Mouse (Mus musculus): ENCODE data around the gene Rbp2. TPM values are rescaled to one million over a fixed set of nuclear protein-coding genes. Genes with fewer than 3 reads are reported as not detected.

Rbp2 gene
- 1.4 and 1.9 TPM in 2 replicates for polyA plus RNA-seq (2014; fragmentation: Nextera tagmentation; extraction: Ambion mirVana)

DNA sequence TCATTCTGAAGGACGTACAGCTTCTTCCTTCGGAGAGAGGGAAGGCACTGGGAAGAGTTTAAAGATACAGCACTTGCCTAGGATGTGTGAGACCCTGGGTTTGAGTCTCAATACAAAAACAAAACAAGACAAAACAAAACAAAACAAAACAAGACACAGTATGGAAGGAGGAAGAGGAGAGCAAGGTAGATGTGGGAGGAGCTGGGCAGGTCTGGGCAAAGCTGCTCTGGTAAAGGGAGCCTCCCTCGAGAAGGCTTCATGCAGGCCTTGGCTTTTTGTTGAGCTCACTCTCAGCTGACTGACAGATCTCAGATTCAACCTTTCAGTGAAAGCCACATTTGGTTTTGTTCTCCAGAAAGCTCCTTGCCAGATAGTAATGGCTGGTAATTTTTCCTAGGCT lies at the start of gene Rbp2:
Rbp2 (plus strand) TSS at position 301 of the 400 bp plus-strand sequence.
- Histone ChIP-seq H3K9me3 (ENCODE audit: control insufficient read depth, low read length) (no peaks in the 10 kb centered on the region), H3K4me1 (ENCODE audit: control insufficient read depth, insufficient read depth, low read length) (no peaks in the 10 kb centered on the region), H3K4me3 (ENCODE audit: low read depth, low read length) (no peak within 1 kb of the TSS), H3K4me2 (ENCODE audit: low read depth, low read length) (no peak within 1 kb of the TSS), H3K9ac (replicated peaks; ENCODE audit: low read depth, low read length) (no peak within 1 kb of the TSS), H3K36me3 (ENCODE audit: control insufficient read depth, insufficient read depth, low read length) (no peaks in the 10 kb centered on the region), H3K27ac (ENCODE audit: low read depth, low read length) (no peak within 1 kb of the TSS), H3K27me3 (ENCODE audit: control insufficient read depth, insufficient read depth, low read length) (no peaks in the 10 kb centered on the region)
- no peak for ATAC-seq (ENCODE audit: low read depth)
- WGBS = 88% methylated on average over 3 of the region's 3 CpGs

DNA sequence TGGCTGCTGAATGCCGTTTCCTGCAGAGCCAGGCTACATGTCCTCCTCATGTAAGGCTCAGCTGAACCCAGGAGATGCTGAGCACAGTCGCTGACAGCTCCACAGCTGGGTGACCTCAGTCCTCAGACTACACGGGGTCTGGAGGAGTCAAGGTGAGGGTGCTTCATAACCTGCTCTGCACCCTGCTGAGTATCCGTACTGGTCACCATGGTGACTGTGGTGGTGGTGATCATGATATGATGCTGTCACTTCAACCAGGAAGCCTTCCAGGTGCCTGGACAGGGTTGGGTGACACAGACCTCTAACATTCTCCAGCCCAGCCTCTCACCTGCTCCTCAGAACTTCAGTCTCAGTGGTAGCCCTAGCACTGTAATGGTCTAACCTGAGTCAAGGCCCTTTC lies 48.1 kb upstream of the Rbp2 start:
- H3K4me3 ChIP-seq (ENCODE audit: low read depth, low read length) = no peak overlapping the region
- H3K4me2 ChIP-seq (ENCODE audit: low read depth, low read length) = no peak overlapping the region
- 92% methylated on average over 4 of the region's 4 CpGs for WGBS
- H3K9ac ChIP-seq (replicated peaks; ENCODE audit: low read depth, low read length) = no peak overlapping the region
- H3K36me3 ChIP-seq (ENCODE audit: control insufficient read depth, insufficient read depth, low read length) = no peaks in the 10 kb centered on the region
- no peak for ATAC-seq (ENCODE audit: low read depth)
- H3K27ac ChIP-seq (ENCODE audit: low read depth, low read length) = no peak overlapping the region
- 0 out of 2 replicates have a peak, but pooled peaks cover 4% of the 10 kb centered on the region for H3K4me1 ChIP-seq (ENCODE audit: control insufficient read depth, insufficient read depth, low read length)
- no peaks in the 10 kb centered on the region for H3K27me3 ChIP-seq (ENCODE audit: control insufficient read depth, insufficient read depth, low read length)
- no peaks in the 10 kb centered on the region for H3K9me3 ChIP-seq (ENCODE audit: control insufficient read depth, low read length)

GRCm38 (mm10) chr9:98439091-98439490 lies 46.8 kb upstream of the Rbp2 start:
- Histone ChIP-seq H3K4me3 (ENCODE audit: low read depth, low read length) (no peak overlapping the region), H3K4me2 (ENCODE audit: low read depth, low read length) (no peak overlapping the region), H3K9me3 (ENCODE audit: control insufficient read depth, low read length) (no peaks in the 10 kb centered on the region), H3K36me3 (ENCODE audit: control insufficient read depth, insufficient read depth, low read length) (no peaks in the 10 kb centered on the region), H3K27me3 (ENCODE audit: control insufficient read depth, insufficient read depth, low read length) (no peaks in the 10 kb centered on the region), H3K4me1 (ENCODE audit: control insufficient read depth, insufficient read depth, low read length) (no peaks in the 10 kb centered on the region), H3K27ac (ENCODE audit: low read depth, low read length) (no peak overlapping the region), H3K9ac (replicated peaks; ENCODE audit: low read depth, low read length) (no peak overlapping the region)
- 66% methylated on average over 3 of the region's 3 CpGs for WGBS
- ATAC-seq (ENCODE audit: low read depth) = no peak

DNA sequence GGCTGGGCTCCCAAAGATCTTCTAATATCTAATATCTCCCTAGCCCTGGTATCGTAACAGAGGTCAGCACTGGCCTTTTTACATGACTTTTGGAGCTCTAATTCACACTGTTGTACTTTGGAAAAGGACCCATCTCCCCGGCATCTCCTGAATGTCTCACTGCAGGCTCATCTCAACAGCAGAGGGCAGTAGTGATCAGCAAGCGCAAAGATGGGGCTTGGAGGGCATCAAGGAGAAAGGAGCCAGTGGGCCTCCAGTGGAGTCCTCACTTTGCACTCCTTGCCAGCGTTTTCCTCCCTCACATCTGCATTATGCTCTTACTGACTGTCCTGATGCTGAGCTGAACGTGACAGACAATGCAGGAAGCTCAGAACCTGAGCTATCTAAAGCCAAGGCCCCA lies 43.3 kb upstream of the Rbp2 start:
- Histone ChIP-seq H3K9me3 (ENCODE audit: control insufficient read depth, low read length) (no peaks in the 10 kb centered on the region), H3K4me2 (ENCODE audit: low read depth, low read length) (no peak overlapping the region), H3K27ac (ENCODE audit: low read depth, low read length) (no peak overlapping the region), H3K36me3 (ENCODE audit: control insufficient read depth, insufficient read depth, low read length) (no peaks in the 10 kb centered on the region), H3K27me3 (ENCODE audit: control insufficient read depth, insufficient read depth, low read length) (no peaks in the 10 kb centered on the region), H3K4me3 (ENCODE audit: low read depth, low read length) (no peak overlapping the region), H3K4me1 (ENCODE audit: control insufficient read depth, insufficient read depth, low read length) (no peaks in the 10 kb centered on the region), H3K9ac (replicated peaks; ENCODE audit: low read depth, low read length) (no peak overlapping the region)
- WGBS = 64% methylated on average over 5 of the region's 5 CpGs
- ATAC-seq (ENCODE audit: low read depth) = no peak

GRCm38 (mm10) chr9:98445359-98446149 lies 40.4 kb upstream of the Rbp2 start:
- no peak for ATAC-seq (ENCODE audit: low read depth)
- Histone ChIP-seq H3K4me2 (ENCODE audit: low read depth, low read length) (no peak overlapping the region), H3K4me3 (ENCODE audit: low read depth, low read length) (no peak overlapping the region), H3K27ac (ENCODE audit: low read depth, low read length) (no peak overlapping the region), H3K27me3 (ENCODE audit: control insufficient read depth, insufficient read depth, low read length) (no peaks in the 10 kb centered on the region), H3K4me1 (ENCODE audit: control insufficient read depth, insufficient read depth, low read length) (no peaks in the 10 kb centered on the region), H3K36me3 (ENCODE audit: control insufficient read depth, insufficient read depth, low read length) (no peaks in the 10 kb centered on the region), H3K9ac (replicated peaks; ENCODE audit: low read depth, low read length) (no peak overlapping the region), H3K9me3 (ENCODE audit: control insufficient read depth, low read length) (no peaks in the 10 kb centered on the region)
- 90% methylated on average over 9 of the region's 9 CpGs for WGBS

GRCm38 (mm10) chr9:98450976-98451375 lies 34.9 kb upstream of the Rbp2 start:
- Histone ChIP-seq H3K4me2 (ENCODE audit: low read depth, low read length) (no peak overlapping the region), H3K9me3 (ENCODE audit: control insufficient read depth, low read length) (no peaks in the 10 kb centered on the region), H3K4me1 (ENCODE audit: control insufficient read depth, insufficient read depth, low read length) (no peaks in the 10 kb centered on the region), H3K4me3 (ENCODE audit: low read depth, low read length) (no peak overlapping the region), H3K9ac (replicated peaks; ENCODE audit: low read depth, low read length) (no peak overlapping the region), H3K27me3 (ENCODE audit: control insufficient read depth, insufficient read depth, low read length) (no peaks in the 10 kb centered on the region), H3K36me3 (ENCODE audit: control insufficient read depth, insufficient read depth, low read length) (no peaks in the 10 kb centered on the region), H3K27ac (ENCODE audit: low read depth, low read length) (no peak overlapping the region)
- 63% methylated on average over 1 of the region's 1 CpGs for WGBS
- 0 out of 2 replicates have a peak, but pooled peaks have one; percentile 44 for ATAC-seq (ENCODE audit: low read depth)

DNA sequence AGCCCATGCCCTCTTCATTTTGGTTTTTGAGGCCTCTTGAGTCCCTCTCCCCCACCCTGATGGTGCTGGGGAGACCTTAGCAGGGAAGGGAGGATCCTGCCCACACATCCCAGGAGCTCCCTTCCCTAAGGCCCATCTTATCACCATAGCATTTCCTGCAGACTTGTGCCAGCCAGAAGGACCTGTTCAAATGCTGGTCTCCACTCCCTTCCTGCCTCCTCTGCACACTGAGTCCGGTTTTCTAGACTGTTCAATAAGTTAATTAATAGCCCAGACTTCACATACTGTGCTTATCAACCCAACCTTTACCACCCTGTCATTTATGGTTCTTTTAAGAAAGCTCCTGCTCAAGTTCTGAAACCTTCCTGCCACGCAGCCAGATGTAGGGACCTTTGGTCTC lies 19.2 kb upstream of the Rbp2 start:
- 64% methylated on average over 2 of the region's 2 CpGs for WGBS

GRCm38 (mm10) chr9:98480172-98480749 lies 5.7 kb upstream of the Rbp2 start:
- Histone ChIP-seq H3K27ac (ENCODE audit: low read depth, low read length) (no peak overlapping the region), H3K4me2 (ENCODE audit: low read depth, low read length) (no peak overlapping the region), H3K27me3 (ENCODE audit: control insufficient read depth, insufficient read depth, low read length) (no peaks in the 10 kb centered on the region), H3K4me3 (ENCODE audit: low read depth, low read length) (no peak overlapping the region), H3K36me3 (ENCODE audit: control insufficient read depth, insufficient read depth, low read length) (no peaks in the 10 kb centered on the region), H3K4me1 (ENCODE audit: control insufficient read depth, insufficient read depth, low read length) (no peaks in the 10 kb centered on the region), H3K9ac (replicated peaks; ENCODE audit: low read depth, low read length) (no peak overlapping the region), H3K9me3 (ENCODE audit: control insufficient read depth, low read length) (no peaks in the 10 kb centered on the region)
- 85% methylated on average over 2 of the region's 2 CpGs for WGBS
- ATAC-seq (ENCODE audit: low read depth) = no peak

More for the DNA sequence above, 19.2 kb upstream of the Rbp2 start:
- H3K9ac ChIP-seq (replicated peaks; ENCODE audit: low read depth, low read length) = no peak overlapping the region
- no peak overlapping the region for H3K4me2 ChIP-seq (ENCODE audit: low read depth, low read length)
- ATAC-seq (ENCODE audit: low read depth) = no peak
- H3K9me3 ChIP-seq (ENCODE audit: control insufficient read depth, low read length) = no peaks in the 10 kb centered on the region
- no peak overlapping the region for H3K4me3 ChIP-seq (ENCODE audit: low read depth, low read length)
- no peak overlapping the region for H3K27ac ChIP-seq (ENCODE audit: low read depth, low read length)
- no peaks in the 10 kb centered on the region for H3K4me1 ChIP-seq (ENCODE audit: control insufficient read depth, insufficient read depth, low read length)
- H3K36me3 ChIP-seq (ENCODE audit: control insufficient read depth, insufficient read depth, low read length) = no peaks in the 10 kb centered on the region
- no peaks in the 10 kb centered on the region for H3K27me3 ChIP-seq (ENCODE audit: control insufficient read depth, insufficient read depth, low read length)

DNA sequence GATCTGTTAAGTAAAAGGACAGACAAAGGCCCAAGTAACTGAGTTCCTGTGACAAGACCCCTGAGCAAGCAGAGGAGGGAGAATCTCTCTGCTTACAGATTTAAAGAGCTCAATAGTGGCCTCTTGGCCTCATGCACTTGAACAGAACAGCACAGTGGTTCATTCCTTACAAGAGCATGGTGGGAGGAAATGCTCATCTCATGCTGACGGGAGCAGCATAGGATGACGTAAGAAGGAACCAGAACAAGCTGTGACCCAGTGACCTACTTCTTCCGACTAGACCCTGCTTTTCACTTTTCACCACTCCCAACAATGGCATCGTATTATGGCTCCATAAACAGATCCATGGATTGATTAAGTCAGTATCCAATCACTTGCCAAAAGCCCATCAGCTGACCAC lies 3.7 kb upstream of the Rbp2 start:
- H3K27ac ChIP-seq (ENCODE audit: low read depth, low read length) = no peak overlapping the region
- 69% methylated on average over 4 of the region's 4 CpGs for WGBS

More for the DNA sequence above, 3.7 kb upstream of the Rbp2 start:
- Histone ChIP-seq H3K9me3 (ENCODE audit: control insufficient read depth, low read length) (no peaks in the 10 kb centered on the region), H3K27me3 (ENCODE audit: control insufficient read depth, insufficient read depth, low read length) (no peaks in the 10 kb centered on the region), H3K9ac (replicated peaks; ENCODE audit: low read depth, low read length) (no peak overlapping the region), H3K4me3 (ENCODE audit: low read depth, low read length) (no peak overlapping the region), H3K4me1 (ENCODE audit: control insufficient read depth, insufficient read depth, low read length) (no peaks in the 10 kb centered on the region), H3K36me3 (ENCODE audit: control insufficient read depth, insufficient read depth, low read length) (no peaks in the 10 kb centered on the region), H3K4me2 (ENCODE audit: low read depth, low read length) (no peak overlapping the region)
- no peak for ATAC-seq (ENCODE audit: low read depth)

Measured in neural tube, embryonic 14.5 days (tissue).